Mouse (Mus musculus) megakaryocyte, embryonic 14.5 days (primary cell): ENCODE data around the gene Sephs2.

Source experiments
- FLI1 ChIP-seq: IDR thresholded peaks from 2 replicates; pipeline ENCODE4 v1.6.1; 2012; ENCODE audit warnings: low read length, inconsistent platforms, mixed read lengths
- GATA1 ChIP-seq: IDR thresholded peaks from 3 replicates; pipeline ENCODE4 v1.6.1; 2012; ENCODE audit warnings: mixed read lengths, low read length, inconsistent platforms, borderline replicate concordance

DNA sequence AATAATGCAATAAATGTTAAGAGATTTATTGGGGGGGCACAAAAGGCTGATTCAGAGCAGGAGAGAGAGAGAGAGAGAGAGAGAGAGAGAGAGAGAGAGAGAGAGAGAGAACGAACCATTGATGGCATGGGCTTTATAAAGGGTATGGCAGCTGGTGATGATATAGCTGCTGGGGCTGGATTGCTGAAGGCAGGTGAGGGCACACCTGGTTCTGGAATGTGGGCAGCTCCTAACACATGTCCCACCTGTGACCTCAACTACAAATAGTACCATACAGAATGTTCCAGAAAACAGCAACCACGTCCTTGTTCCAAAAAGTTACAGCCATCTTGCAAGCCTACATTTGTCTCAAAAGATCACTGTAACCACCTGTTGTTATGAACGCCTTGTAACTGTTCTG lies 42.5 kb downstream of the Sephs2 start:
- TF ChIP-seq FLI1 (no peak), GATA1 (no peak)
